Mouse (Mus musculus) frontal cortex, adult 2 months (tissue): ENCODE measurements around the gene BC017158. TPM values are rescaled to one million over a fixed set of nuclear protein-coding genes. Genes with fewer than 3 reads are reported as not detected.

Experiments used
- DNase-seq, 2 experiments: peaks; one replicate each; pipeline ENCODE4 v3.0.0; 2022; ENCODE audit warnings: low spot score in 1 of 2; ENCODE audit errors: extremely low spot score in 1 of 2
- polyA plus RNA-seq: library from polyadenylated mRNA; depleted of rRNA; stranded (reverse); fragments of >200 nt; gene quantifications from 2 replicates; pipeline ENCODE4 v1.2.3, GENCODE M21; 2012

BC017158 gene
- polyA plus RNA-seq, 1 experiment, result 34.2 TPM

DNA sequence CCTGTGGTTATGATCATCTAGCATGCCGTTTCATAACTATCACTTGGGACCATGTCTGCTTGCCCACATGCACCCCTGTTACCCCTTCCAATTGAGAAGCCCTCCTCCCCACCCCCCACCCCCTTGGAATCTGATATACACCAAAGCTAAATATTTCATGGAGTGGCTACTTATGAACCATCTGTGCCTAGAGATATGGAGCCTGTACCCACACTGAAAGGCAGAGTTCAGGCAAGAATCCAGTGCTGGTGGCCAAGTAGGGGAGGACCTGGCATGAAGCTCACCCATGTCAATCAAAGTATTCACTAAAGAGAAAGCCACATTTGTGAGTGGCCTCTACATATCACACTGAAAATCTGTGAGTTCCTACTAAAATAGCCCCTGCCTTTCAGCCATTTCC lies 11.8 kb upstream of the BC017158 start:
- no peak for DNase-seq

DNA sequence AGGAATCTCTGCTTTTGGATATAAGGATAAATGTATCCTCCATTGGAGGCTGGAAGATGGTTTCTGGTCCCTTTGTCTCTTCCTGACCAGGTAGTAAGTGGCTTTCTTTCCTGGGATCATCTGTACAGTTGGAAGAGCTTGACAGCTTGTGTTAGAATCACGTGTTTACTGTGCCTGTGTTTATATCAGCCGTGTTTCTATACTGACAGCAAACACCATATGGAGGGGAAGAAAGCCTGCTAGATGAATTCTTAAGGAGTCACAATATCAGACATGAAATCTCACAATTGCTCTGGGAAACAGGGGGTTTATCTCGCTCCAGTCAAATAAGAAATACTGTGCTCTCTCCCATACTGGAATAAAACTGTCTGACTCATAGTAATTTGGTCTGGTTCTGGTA lies 11.2 kb upstream of the BC017158 start:
- peak in 1 of 2 experiments; percentile 9 for DNase-seq

DNA sequence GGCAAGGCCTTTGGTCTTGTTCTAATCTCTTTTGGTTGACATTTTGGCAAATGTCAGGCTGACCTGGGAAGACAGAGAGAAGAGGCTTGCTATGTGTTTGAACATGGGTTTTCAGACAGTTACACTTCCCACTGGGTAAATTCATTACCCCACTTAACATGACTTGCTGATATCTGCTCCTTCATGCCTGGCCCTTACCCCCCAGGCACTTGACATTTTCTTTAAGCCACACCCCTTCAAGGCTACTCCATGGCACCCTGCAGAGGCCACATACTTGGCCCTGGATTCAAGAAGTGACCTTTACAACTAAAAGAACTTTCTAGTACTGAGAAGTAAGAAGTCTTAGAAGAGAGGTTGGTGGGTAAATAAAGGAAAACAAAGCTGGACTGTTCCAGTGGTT lies 9.9 kb upstream of the BC017158 start:
- DNase-seq, result no peak

GRCm38 (mm10) chr7:128304907-128305306 lies 6.9 kb upstream of the BC017158 start:
- peak in 1 of 2 experiments; percentile 60 for DNase-seq

GRCm38 (mm10) chr7:128304198-128304597 lies 6.2 kb upstream of the BC017158 start:
- no peak for DNase-seq

DNA sequence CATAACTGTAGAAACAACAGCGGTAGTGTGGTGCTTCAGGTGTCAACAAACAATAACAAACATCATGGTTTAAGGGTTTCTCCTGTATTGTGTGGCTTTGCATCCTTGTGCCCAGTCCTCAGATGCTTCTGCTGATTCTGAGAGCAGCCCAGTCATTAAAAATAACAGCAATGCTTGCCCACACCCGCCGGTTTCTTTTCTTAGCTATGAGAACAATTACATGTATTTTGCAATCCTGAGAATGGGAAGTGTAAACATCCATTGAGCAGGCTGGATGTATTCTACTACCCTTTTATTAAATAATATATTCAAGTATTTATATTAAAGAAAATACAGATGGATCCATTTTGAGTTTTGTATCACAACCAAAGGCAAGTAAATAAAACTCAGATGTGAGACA lies 4.2 kb upstream of the BC017158 start:
- DNase-seq, result no peak

DNA sequence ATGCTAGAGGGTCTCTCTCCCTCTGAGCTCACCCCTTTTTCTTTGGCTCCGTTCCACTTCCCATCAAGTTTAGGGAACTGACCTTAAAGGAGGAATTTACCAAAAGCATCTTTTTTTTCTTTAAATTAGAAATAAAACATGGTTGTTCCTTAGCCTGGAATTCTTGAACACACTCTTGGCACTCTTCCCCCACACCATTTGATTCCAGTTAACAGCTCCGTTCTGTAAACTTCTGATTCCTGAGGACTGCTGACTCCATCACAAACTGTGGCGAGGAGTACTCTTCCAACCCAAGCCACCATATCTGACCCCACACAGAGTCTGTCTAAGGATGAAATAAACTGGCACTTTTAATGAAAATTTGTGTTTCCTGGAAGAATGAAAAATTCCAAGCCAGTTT lies 3.0 kb upstream of the BC017158 start:
- DNase-seq, result no peak

DNA sequence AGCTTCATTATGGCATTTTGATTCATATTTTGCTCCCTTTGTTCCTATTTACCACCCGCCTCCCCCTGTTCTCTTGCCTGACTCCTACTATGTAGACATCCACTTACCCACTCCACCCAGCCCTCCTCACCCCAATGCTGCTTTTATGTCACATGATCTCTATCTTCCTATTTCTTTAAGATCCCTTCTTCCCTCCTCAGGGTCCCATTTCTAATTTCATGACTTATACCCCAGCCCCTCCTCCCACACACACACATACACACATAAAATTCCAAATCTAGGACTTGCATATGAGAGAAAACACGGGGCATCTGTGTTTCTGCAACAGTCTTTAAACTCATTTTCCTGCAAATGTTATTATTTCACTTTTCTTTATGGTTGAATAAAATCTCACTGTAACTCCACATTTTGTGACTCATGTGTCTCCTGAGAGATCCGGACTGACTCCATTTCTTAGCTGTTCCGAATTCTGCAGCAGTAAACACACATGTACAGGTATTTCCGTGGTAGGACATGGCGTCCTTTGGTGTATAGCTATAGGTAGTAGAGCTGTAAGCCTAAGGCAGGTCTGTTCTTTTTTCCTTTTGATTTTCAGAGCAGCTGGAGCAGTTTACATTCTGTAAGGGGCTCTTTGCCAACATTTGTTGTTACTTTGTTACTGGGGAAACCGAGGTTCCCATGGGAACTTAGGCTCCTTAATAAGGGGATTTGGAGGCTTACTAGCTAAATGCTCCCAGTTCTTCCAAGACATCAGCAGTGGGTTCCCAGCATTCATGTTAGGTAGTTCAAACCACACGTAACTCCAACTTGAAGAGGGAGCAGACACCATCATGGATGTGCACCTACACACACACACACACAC lies 742 bp upstream of the BC017158 start:
- DNase-seq, result peak in 1 of 2 experiments; percentile 26

DNA sequence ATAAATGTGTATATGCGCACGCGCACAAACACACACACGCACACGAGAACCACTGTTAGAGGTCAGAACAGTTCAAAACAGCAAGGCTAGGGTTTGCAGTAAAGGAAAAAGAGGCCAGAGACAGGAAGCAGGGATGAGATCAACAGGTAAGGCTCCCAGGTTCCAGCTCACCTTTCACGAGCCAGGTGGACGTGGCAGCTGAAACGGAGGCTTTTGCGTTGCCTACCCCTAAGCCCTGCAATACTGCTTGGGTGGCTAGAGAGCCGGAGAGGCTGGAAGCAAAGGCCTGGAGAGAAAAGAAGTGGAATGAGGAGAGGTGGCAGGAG lies 716 bp downstream of the BC017158 start:
- DNase-seq, result no peak

DNA sequence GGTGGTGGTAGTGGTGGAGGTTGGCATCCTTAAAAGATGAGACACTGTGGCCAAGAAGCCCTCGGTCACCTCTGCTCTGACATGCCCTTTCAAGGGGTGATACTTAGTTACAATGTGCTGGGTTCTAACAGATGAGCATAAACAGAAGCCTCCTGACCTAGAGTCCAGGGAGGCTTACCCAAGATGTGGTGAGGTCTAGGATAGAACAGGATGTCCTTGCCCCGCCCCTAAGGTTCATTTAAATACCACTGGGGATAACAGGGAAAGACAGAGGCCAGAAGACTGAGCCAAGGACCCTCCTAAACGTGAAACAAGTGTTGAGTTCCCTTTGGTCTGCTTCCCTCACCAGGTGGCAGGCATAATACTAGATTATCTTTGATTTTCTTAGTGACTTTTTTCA lies 1.5 kb downstream of the BC017158 start:
- DNase-seq, result no peak

GRCm38 (mm10) chr7:128294785-128295184 lies 3.2 kb downstream of the BC017158 start:
- DNase-seq, result no peak

GRCm38 (mm10) chr7:128288923-128289544 lies 8.9 kb downstream of the BC017158 start:
- DNase-seq, result no peak

DNA sequence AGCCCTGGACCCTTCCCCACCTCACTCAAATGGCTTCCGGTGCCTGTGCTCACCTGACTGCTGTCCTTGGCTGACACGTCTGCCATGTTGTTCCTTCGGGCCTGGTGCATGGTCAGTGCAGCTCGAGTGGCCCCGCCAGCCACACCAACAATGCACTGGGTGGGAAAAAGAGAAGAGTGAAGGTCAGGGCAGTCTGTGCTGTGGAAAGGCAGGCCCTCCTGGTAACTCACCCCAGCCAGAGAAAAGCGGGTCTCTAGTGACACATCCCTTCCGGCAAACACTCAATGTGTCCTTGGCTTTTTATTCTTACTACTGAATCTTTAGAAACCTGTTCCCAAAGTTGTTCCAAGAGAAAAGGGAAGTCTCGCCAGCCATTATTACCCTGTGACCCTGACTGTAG lies 12.9 kb downstream of the BC017158 start:
- no peak for DNase-seq

DNA sequence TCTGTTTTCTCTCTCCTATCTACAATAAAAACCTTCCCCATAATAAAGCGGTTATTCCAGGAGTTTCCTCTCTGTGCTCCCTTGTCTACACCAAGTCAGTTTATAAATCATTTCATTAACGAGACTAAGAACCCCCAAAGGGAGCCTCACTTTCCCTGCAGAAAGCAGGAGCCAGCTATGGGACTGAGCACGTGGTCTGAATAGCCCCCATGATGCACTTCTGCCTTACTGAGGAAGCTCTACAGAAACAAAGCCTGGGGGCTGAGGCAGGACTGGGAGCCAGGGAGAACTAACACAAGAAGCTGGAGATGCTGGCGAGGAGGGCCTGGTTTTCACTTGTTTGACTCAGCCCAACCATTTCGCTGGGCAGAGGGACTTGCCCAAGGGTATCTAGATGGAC lies 13.9 kb downstream of the BC017158 start:
- no peak for DNase-seq

GRCm38 (mm10) chr7:128282532-128283244 lies 15.3 kb downstream of the BC017158 start:
- no peak for DNase-seq

- no peak for DNase-seq
Observed at GRCm38 (mm10) chr7:128281765-128282164, 16.2 kb downstream of the BC017158 start.

- DNase-seq, result no peak
Observed at GRCm38 (mm10) chr7:128279750-128280149, 18.2 kb downstream of the BC017158 start.

DNA sequence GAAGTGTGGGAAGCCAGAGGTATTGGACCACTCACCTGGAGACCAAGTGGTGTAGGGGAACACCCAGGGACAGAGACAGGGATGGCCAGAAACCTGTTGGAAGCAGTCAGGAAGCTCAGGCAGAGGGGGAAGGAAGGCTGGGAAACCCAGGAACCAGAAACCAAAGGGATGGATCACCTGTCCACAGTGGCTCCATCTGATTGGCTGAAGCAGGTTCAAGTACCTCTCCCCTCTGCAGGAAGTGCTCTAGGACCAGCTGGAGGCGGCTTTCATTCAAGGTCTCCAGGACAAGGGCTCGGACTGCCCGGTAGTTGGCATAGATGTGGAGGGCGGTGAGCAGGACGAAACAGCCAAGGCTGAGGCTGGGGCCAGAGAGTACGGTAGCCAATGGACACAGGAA lies 21.9 kb downstream of the BC017158 start:
- DNase-seq, result no peak

- DNase-seq, result no peak
Observed at GRCm38 (mm10) chr7:128271496-128271895, 26.5 kb downstream of the BC017158 start.

DNA sequence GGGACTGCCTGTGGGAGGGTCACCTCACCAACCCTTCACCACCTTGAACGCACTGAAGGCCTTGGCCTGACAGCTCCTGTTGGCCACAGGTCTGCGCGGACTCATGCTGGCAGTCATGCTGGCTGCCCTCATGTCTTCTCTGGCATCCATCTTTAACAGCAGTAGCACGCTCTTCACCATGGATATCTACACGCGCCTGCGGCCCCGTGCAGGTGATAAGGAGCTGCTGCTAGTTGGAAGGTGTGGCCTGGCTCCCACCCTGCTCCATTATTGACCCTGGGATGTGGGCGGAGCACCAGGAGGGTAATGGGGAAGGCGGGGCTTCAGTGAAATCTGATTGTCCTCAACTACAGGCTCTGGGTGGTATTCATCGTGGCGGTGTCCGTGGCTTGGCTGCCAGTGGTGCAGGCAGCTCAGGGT lies 27.5 kb downstream of the BC017158 start:
- no peak for DNase-seq

GRCm38 (mm10) chr7:128267813-128268212 lies 30.2 kb downstream of the BC017158 start:
- DNase-seq, result no peak

- no peak for DNase-seq
Observed at GRCm38 (mm10) chr7:128267391-128267790, 30.6 kb downstream of the BC017158 start.
